Mouse (Mus musculus) C2C12 (cell line): ENCODE measurements around the gene Mettl7a2. TPM values are rescaled to one million over a fixed set of nuclear protein-coding genes. Genes with fewer than 3 reads are reported as not detected.
"Not testable (repeated sequence)": the region's sequence is repeated elsewhere in the genome, so short reads cannot be mapped to it uniquely, and the experiment has no call there.

Experiments used
- H3K27me3 ChIP-seq: one replicate; pipeline ENCODE4 v1.6.1; 2011; ENCODE audit not compliant: control insufficient read depth, insufficient read depth, insufficient read length
- H3K36me3 ChIP-seq: one replicate; pipeline ENCODE4 v1.6.1; 2011; ENCODE audit not compliant: control insufficient read depth, insufficient read depth
- H3K4me3 ChIP-seq: one replicate; pipeline ENCODE4 v1.5.1; 2011; ENCODE audit warnings: mild to moderate bottlenecking, control low read depth; ENCODE audit not compliant: poor library complexity, insufficient read depth, severe bottlenecking
- H3K79me2 ChIP-seq: one replicate; pipeline ENCODE4 v1.6.1; 2011; ENCODE audit not compliant: control insufficient read depth, insufficient read depth
- H3K79me3 ChIP-seq: one replicate; pipeline ENCODE4 v1.6.1; 2011; ENCODE audit warnings: low read depth, control low read depth
- H3ac ChIP-seq: one replicate; pipeline ENCODE3; 2011; ENCODE audit warnings: low read depth; ENCODE audit not compliant: control insufficient read depth, insufficient read length
- CEBPB ChIP-seq: IDR thresholded peaks from one replicate; pipeline ENCODE4 v1.6.1; 2011; ENCODE audit warnings: low read depth, mild to moderate bottlenecking, control low read depth, moderate library complexity
- CTCF ChIP-seq: IDR thresholded peaks from one replicate; pipeline ENCODE4 v1.5.1; 2011; ENCODE audit not compliant: control insufficient read depth, insufficient read depth, insufficient read length
- FOSL1 ChIP-seq: IDR thresholded peaks from one replicate; pipeline ENCODE4 v1.8.0; 2011; ENCODE audit warnings: mild to moderate bottlenecking, low read length; ENCODE audit not compliant: poor library complexity, insufficient read depth, severe bottlenecking
- MAX ChIP-seq: IDR thresholded peaks from one replicate; pipeline ENCODE4 v1.6.1; 2011; ENCODE audit warnings: mild to moderate bottlenecking, control low read depth
- MYOD1 ChIP-seq: IDR thresholded peaks from one replicate; pipeline ENCODE4 v1.6.1; 2011; ENCODE audit warnings: low read depth; ENCODE audit not compliant: control insufficient read depth, insufficient read length
- MYOG ChIP-seq: IDR thresholded peaks from one replicate; pipeline ENCODE4 v1.6.1; 2011; ENCODE audit not compliant: control insufficient read depth, insufficient read length; ENCODE audit errors: extremely low read depth
- USF1 ChIP-seq: IDR thresholded peaks from one replicate; pipeline ENCODE4 v1.6.1; 2011; ENCODE audit warnings: low read depth, mild to moderate bottlenecking, control low read depth, moderate library complexity
- polyA plus RNA-seq: library from polyadenylated mRNA; unstranded; fragments of >200 nt; fragmentation: generic; extraction: Trizol; gene quantifications from one replicate; pipeline ENCODE4 v1.2.1, GENCODE M21; 2012; ENCODE audit warnings: missing spikeins

The Mettl7a2 gene
- polyA plus RNA-seq, 1 experiment = not detected

DNA sequence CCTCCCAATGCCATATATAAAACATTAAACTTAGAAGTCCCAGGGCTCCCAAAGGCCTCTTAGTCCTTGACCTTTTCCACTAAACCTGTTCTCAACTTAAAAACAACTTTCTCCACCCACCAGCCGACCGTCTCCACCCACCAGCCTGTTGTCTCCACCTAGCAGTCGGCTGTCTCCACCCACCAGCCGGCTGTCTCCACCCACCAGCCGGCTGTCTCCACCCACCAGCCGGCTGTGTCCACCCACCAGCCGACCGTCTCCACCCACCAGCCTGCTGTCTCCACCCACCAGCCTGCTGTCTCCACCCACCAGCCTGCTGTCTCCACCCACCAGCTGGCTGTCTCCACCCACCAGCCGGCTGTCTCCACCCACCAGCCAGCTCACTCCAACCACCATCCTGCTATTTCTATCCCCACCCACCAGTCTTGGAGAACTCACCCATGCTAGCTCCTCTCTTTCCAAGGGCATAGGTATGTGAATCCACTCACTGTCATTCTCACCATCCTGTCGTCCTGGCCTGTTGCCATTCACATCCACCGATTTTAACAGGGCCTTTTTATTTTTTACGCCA is 28.9 kb upstream of the Mettl7a2 start:
- TF ChIP-seq USF1 (no peak), MYOD1 (no peak), CTCF (no peak), FOSL1 (no peak), CEBPB (no peak), MYOG (no peak), MAX (no peak)
- no peaks in the 10 kb centered on the region for H3K79me3 ChIP-seq
- no peaks in the 10 kb centered on the region for H3K36me3 ChIP-seq
- no peak overlapping the region for H3K4me3 ChIP-seq
- H3K79me2 ChIP-seq = no peaks in the 10 kb centered on the region
- no peak overlapping the region for H3ac ChIP-seq
- peaks cover under 1% of the 10 kb centered on the region for H3K27me3 ChIP-seq

DNA sequence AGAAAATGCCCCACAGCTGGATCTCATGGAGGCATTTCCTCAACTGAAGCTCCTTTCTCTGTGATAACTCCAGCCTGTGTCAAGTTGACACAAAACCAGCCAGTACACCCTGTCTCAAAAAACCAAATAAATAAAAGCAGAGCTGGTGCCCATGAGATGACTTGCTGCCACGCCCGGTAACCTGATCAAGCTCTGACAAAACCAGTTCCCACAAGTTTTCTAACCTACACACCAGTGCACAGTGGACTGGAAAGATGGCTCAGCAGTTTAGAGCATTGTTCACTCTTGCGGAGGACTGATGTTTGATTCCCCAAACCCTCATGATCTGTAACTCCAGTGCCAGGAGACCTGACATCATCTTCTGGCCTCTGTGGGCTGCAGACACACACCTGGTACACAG is 27.8 kb upstream of the Mettl7a2 start:
- TF ChIP-seq MYOG (no peak), CTCF (no peak), MYOD1 (no peak), FOSL1 (no peak), CEBPB (no peak), USF1 (no peak), MAX (no peak)

DNA sequence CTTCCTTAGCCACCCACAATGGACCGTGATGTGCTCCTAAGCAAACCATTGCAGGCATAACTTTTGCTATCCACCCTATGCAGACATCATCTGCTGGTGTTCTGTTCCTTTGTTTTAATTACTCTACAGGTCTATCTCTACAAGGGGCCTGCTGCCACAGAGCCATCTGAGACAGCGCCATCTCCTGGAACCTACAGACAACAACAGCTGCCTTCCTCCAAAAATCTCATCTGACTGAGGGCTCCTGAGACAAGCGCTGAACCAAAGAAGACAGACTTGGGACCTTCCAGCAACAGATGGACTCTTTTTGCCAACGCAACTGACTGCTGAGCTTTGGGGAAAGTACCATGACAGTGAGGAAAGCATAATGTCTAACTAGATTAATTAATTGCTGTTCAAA is 24.9 kb upstream of the Mettl7a2 start:
- not testable (repeated sequence) for H3ac ChIP-seq, H3K79me3 ChIP-seq, H3K36me3 ChIP-seq, H3K4me3 ChIP-seq, H3K27me3 ChIP-seq, H3K79me2 ChIP-seq

More for the DNA sequence above, 27.8 kb upstream of the Mettl7a2 start:
- Histone ChIP-seq H3K36me3 (no peaks in the 10 kb centered on the region), H3K79me2 (no peaks in the 10 kb centered on the region), H3K79me3 (no peaks in the 10 kb centered on the region), H3K27me3 (peaks cover 4% of the 10 kb centered on the region), H3K4me3 (no peak overlapping the region), H3ac (no peak overlapping the region)

- H3ac ChIP-seq, H3K4me3 ChIP-seq, H3K27me3 ChIP-seq, H3K79me3 ChIP-seq, H3K36me3 ChIP-seq, H3K79me2 ChIP-seq: not testable (repeated sequence)
Measured at GRCm38 (mm10) chr15:100329336-100329735, 23.7 kb upstream of the Mettl7a2 start.

DNA sequence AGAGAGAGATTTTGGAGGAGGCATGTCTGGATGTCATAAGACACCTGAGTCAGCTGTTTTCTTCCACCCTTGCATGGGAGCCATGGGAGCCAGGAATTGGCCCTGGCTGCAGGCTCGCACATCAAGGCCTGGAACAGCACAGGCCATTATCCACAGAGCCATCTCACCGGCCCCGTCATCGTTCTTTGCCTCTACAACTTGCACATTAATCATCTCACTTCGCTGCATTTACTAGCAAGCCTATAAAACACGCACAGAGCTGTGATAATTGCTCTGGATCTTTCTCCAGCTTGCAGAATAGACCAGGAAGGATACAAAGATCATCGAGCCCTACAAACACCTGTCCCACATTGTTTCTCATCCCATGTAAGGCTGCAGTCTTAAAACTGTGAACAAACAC is 22.3 kb upstream of the Mettl7a2 start:
- Histone ChIP-seq H3K27me3 (peaks cover 10% of the 10 kb centered on the region), H3K36me3 (no peaks in the 10 kb centered on the region), H3K79me3 (no peaks in the 10 kb centered on the region), H3K79me2 (no peaks in the 10 kb centered on the region), H3ac (no peak overlapping the region), H3K4me3 (no peak overlapping the region)
- TF ChIP-seq FOSL1 = no peak
- no peak for TF ChIP-seq MYOG
- no peak for TF ChIP-seq MYOD1
- TF ChIP-seq MAX = no peak
- no peak for TF ChIP-seq CTCF
- no peak for TF ChIP-seq USF1
- TF ChIP-seq CEBPB = no peak

GRCm38 (mm10) chr15:100332077-100332961 is 20.7 kb upstream of the Mettl7a2 start:
- H3K27me3 ChIP-seq, H3K36me3 ChIP-seq, H3ac ChIP-seq, H3K4me3 ChIP-seq, H3K79me2 ChIP-seq, H3K79me3 ChIP-seq: not testable (repeated sequence)

DNA sequence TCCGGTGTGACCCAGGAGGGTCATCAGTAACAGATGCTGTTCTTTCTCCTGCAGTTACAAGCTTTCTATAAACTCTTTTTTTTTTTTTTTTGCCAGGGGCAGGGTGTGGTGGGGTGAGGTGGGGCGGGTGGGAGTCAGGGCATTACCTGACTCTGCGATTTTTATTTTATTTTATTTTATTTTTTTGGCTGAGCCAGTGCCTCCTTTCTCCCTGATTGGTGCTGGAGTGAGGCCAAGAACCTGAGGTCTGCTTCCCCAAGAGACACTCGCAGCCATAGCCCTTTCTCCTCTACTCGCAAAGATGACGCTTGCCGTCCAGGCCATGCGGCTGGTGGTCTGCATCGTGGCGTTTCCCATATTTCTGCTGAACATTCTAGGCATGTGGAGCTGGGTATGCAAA is 18.4 kb upstream of the Mettl7a2 start, which contains the start of gene Mettl7a3:
Gene Mettl7a3, plus strand, starts transcription at position 301 of the 400 bp plus-strand sequence.
- TF ChIP-seq MAX = no peak
- no peak for TF ChIP-seq CTCF
- no peak for TF ChIP-seq MYOG
- TF ChIP-seq USF1 = no peak
- no peak for TF ChIP-seq FOSL1
- TF ChIP-seq CEBPB = no peak
- TF ChIP-seq MYOD1 = no peak
- Histone ChIP-seq H3ac (no peak within 1 kb of the TSS), H3K27me3 (peaks cover 6% of the 10 kb centered on the region), H3K79me2 (no peaks in the 10 kb centered on the region), H3K79me3 (no peaks in the 10 kb centered on the region), H3K4me3 (no peak within 1 kb of the TSS), H3K36me3 (no peaks in the 10 kb centered on the region)

DNA sequence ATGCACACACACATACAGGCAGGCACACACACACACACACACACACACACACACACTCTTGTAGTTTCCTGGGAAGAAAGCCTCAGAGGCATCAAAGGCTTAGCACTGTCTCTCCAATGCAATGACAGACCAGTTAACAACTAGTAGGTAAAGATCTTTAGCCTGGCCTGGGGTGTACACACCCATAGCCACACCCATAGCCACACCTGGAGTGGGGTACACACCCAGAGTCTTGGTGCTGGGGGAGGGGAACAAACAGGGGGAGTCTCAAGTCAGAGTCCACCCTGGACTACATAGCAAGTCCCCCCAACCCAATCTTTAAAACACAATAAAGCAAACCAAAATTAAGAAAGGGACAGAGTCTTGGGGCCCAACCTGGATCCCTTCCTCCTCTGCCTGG is 15.7 kb upstream of the Mettl7a2 start:
- H3K79me3 ChIP-seq, H3K4me3 ChIP-seq, H3K79me2 ChIP-seq, H3K27me3 ChIP-seq, H3ac ChIP-seq, H3K36me3 ChIP-seq: not testable (repeated sequence)

- H3K27me3 ChIP-seq, H3K79me2 ChIP-seq, H3ac ChIP-seq, H3K4me3 ChIP-seq, H3K36me3 ChIP-seq, H3K79me3 ChIP-seq: not testable (repeated sequence)
Measured at GRCm38 (mm10) chr15:100337847-100338246, 15.2 kb upstream of the Mettl7a2 start.
